Mouse (Mus musculus): Measurements from ENCODE around the gene Jakmip3.

DNA sequence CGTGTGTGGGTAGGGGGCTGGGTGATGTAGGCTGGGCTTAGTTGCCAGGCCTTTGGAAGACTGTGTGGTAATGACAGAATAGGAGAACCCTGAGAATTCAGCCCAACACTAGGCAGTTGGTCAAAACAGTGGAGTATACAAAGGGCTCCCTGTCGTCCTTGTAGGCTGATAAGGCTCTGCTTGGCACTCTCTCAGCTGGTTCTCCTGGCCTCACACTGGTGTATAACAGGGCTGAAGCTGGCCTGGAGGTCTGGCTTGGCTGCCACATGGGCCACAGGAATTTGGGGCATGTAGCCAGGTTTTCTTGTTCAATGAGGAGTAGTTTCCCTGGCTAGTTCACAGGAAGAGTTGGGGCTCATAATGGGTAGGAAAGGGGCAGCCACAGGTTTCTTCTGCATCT, 147.3 kb downstream of the Jakmip3 start:
- TF ChIP-seq ELF1 (IDR thresholded peaks at IDR 0.05; ENCODE audit: low read depth, low read length) (no peak), UBTF (IDR thresholded peaks at IDR 0.05; ENCODE audit: low read depth, low read length) (no peak), ETS1 (conservative IDR thresholded peaks at IDR 0.05; ENCODE audit: low read depth, low read length) (no peak), POLR2A (IDR thresholded peaks at IDR 0.05; ENCODE audit: low read depth, low read length) (no peak), POLR2AphosphoS2 (IDR thresholded peaks at IDR 0.05; ENCODE audit: low read depth, low read length) (no peak), ZNF384 (IDR thresholded peaks at IDR 0.05; ENCODE audit: low read depth, low read length) (no peak), MAZ (IDR thresholded peaks at IDR 0.05; ENCODE audit: low read depth, low read length) (no peak), ZMIZ1 (IDR thresholded peaks at IDR 0.05; ENCODE audit: low read depth, low read length) (no peak), SMC3 (IDR thresholded peaks at IDR 0.05; ENCODE audit: low read depth, low read length) (no peak), CTCF (conservative IDR thresholded peaks at IDR 0.05 in 1 of 2, IDR thresholded peaks at IDR 0.05 in 1 of 2; ENCODE audit: low read depth in 2 of 2, low read length in 2 of 2) (no peak), MAFK (IDR thresholded peaks at IDR 0.05; ENCODE audit: insufficient replicate concordance, low read length) (no peak), TCF12 (IDR thresholded peaks at IDR 0.05; ENCODE audit: low read depth, low read length) (no peak), RAD21 (IDR thresholded peaks at IDR 0.05; ENCODE audit: low read depth, low read length) (no peak)
